Mouse (Mus musculus) layer of hippocampus, adult 6 months (tissue): Measurements from ENCODE around the gene Gdf15. TPM values are rescaled to one million over a fixed set of nuclear protein-coding genes. Genes with fewer than 3 reads are reported as not detected.

ENCODE experiments used
- long read RNA-seq, 2 experiments: library from polyadenylated mRNA; unstranded; transcript quantifications; one replicate each; pipeline ENCODE4 v2.0.0; 2019 to 2020
- polyA plus RNA-seq: library from polyadenylated mRNA; unstranded; fragments of <200 nt; fragmentation: Nextera tagmentation; gene quantifications from 2 replicates; pipeline ENCODE4 v1.2.3, GENCODE M21; 2021

Gdf15 gene
- polyA plus RNA-seq: 0.84 TPM in 1 of 2 replicates, not detected in the other
- long read RNA-seq, experiment 1: 0 reads
- long read RNA-seq, experiment 2: 0 reads

DNA sequence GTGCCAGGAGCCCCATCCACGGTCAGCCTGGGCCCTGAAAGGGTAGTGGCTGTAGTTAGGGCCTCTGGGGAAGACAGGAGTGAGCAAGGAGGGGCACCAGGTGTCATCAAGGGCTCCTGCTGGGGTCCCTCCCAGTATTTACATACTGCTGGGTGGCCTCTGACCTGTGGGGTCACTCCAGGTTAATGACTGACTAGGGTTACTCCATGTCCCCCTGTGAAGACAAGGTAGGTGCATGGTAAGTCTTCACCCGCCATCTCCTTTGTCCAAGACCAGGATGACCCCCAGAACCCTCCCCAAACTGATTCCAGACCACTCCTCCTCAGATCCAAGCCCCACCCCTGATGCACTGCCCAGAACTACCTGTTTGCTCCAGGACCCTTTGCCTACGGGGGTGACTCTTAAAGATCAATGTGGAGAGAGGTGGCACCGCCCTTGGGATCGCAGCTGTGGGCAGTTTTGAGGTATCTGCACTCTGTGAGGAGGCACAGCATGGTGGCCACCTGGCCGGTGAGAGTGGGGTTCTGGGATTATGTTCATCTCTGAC lies at the start of gene Gdf15:
Gdf15 (minus strand) TSS at position 111 of the 547 bp plus-strand sequence.

DNA sequence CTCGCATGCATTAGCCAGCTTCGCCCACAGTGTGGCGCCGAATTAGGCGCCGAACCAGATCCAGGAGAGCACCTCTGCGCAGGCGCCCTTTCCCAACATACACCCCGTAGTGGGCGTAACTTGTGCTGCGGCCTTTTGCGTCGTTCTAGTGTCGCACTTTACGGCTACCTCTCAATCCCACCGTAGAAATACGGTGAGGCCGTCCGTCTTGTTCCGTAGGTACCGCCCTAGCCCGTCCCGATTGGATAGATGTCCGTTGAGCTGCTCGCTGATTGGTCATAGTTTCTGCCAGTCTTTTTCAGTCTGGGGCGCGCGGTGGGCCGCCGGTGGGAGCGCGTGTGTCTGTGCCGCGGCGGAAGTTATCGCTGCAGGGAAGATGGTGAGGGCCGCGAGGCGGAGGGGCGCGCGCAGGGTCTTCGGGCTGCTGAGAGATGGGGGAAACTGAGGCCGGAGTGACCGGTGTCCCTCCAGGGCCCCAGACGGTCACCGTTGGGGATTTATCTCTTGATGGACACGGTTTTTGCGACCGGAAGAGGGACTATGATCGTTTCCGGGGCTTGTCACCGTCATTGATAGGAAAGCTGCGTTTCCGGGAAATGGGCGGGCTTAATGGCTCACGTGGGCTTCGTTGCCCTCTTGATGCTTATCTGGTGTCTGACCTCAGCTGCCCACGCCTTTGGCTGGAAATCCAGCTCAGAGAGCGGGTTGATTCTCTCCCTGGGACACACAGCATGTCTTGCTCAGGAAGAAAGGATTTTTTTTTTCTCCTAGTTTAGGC lies 41.0 kb upstream of the Gdf15 start, which contains the start of gene Lsm4:
Lsm4 (plus strand) TSS at position 170 of the 778 bp plus-strand sequence.

DNA sequence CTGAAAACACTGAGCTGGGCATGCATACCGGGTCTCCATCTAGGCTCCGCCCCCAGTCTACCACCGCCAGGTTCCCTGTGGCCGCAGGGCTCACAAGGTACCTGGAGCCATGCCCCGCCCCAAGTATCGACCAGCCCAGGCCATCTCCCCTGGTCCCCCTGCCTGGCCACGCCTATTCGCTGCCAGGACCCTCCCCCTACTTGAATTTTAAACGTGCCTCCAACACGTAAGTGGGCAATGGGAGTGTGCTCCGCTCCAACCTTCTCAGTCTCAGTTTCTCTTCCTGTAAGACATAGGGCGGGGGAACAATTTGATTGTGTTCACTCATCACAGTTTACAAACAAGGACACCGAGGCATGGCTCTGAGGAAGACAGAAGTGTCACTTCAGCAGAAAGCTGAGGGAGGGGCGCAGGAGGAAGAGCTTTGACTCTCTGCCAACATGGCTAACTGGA lies 28.0 kb upstream of the Gdf15 start, which contains the start of gene Pgpep1:
Pgpep1 (minus strand) TSS at position 116 of the 453 bp plus-strand sequence.

DNA sequence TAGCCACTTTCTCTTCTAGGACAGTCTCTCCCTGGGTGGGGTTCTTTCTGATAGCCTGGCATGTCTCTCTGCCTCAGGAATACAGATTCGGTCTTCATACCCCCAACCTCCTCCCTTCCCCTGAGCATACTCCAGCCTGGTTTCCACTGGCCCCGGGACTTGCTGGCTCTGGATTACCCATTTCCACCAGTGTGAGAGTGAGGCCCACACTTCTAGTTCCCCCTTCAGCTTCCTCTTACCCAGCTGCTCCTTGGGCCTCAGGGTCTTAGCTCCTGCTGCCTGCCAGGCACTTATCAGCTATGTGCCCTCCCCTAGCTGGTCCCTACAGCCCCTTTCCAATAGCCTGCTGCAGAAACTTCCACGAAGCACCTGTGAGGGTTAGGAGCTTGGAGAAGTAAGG lies 16.4 kb downstream of the Gdf15 start, which contains the start of gene Lrrc25:
Lrrc25 (plus strand) TSS at position 262 of the 400 bp plus-strand sequence.

DNA sequence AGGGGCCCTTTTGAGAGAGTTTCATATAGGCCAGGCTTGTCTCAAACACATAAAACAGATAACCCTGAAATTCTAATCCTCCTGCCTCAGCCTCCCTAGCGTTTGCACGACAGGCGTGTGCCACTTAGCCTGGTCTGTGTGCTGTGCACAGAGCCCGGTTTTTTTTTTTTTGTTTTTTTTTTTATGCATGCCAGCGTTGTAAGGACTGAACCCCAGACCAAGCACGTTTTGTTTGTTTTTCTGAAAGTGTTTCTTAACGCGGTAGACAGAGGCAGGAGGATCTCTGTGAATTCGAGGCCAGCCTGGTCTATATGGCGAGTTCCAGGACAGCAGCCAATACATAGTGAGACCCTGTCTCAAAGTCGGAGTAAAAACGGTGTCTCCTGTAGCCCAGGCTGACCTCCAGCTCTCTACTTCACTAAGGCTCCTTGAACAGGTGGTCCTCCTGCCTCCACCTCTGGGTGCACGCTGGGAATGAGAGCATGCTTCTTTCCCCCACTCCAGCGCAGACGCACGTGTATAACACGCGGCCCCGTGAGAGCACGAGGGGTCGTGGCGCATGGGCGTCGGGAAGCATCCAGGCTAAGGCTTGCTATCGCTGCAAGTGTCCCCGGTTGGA lies 23.4 kb downstream of the Gdf15 start, which contains the start of gene Ssbp4:
Ssbp4 (minus strand) TSS at position 124 of the 619 bp plus-strand sequence.

DNA sequence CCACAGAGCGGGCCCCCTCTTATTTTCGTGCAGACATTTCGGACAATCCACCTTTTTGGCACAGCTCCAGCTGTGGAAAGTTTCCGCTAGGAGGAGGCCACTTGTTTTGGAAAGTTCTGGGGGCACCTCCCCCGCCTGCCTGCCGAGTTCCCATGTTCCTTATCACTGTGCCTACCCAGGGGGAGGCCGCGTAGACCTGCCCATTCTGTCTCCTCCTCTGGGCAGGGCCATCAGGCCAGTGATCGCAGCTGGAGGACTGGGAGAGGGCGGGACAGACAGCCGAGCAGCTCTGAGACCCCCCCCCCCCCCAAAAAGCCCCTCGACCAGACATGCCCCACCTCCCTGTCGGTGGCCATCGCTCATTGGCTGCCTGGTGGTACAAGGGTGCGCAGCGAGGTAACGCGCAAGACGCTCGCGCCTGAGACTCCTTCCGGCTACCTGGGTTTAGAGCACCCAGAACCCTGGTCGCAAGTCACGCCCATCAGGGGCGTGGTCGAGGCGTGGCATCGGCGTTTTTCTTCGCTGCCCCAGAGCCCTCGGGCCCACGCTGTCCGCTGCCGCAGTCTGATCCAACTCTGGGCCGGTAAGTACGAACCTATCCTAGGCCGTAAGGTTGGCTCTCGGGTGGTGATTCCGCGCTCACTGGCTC lies 38.2 kb downstream of the Gdf15 start, which contains the start of gene Isyna1:
Isyna1 (plus strand) TSS at position 413 of the 649 bp plus-strand sequence.

Other genes with a start within 250 kb of the Gdf15 start
- gene Crtc1, start 192.9 kb downstream of the Gdf15 start, polyA plus RNA-seq: 113 and 155 TPM in 2 replicates
- 38.9 and 40.2 TPM in 2 replicates for gene Klhl26, start 155.5 kb downstream of the Gdf15 start, polyA plus RNA-seq
- 591 and 736 TPM in 2 replicates for gene Tmem59l, start 145.1 kb downstream of the Gdf15 start, polyA plus RNA-seq
- gene Crlf1, start 139.3 kb downstream of the Gdf15 start, polyA plus RNA-seq: 9.9 and 12.1 TPM in 2 replicates
- gene Rex1bd, start 125.7 kb downstream of the Gdf15 start, polyA plus RNA-seq: 265 and 282 TPM in 2 replicates
- gene Uba52, start 121.7 kb downstream of the Gdf15 start, polyA plus RNA-seq: 5,013 and 5,525 TPM in 2 replicates
- 325 and 337 TPM in 2 replicates for gene Fkbp8, start 104.7 kb downstream of the Gdf15 start, polyA plus RNA-seq
- 62.6 and 69.8 TPM in 2 replicates for gene Kxd1, start 104.5 kb downstream of the Gdf15 start, polyA plus RNA-seq
- gene Ell, start 93.0 kb downstream of the Gdf15 start, polyA plus RNA-seq: 5.2 and 5.7 TPM in 2 replicates
- 35.8 and 42.8 TPM in 2 replicates for gene Isyna1, start 38.1 kb downstream of the Gdf15 start, polyA plus RNA-seq
- gene Ssbp4, start 23.6 kb downstream of the Gdf15 start, polyA plus RNA-seq: 134 and 161 TPM in 2 replicates
- 0.85 and 1.1 TPM in 2 replicates for gene Lrrc25, start 16.3 kb downstream of the Gdf15 start, polyA plus RNA-seq
- gene Pgpep1, start 27.9 kb upstream of the Gdf15 start, polyA plus RNA-seq: 16.0 and 19.4 TPM in 2 replicates
- gene Lsm4, start 40.8 kb upstream of the Gdf15 start, polyA plus RNA-seq: 247 and 266 TPM in 2 replicates
- gene Jund, start 66.5 kb upstream of the Gdf15 start, polyA plus RNA-seq: 6.2 and 8.7 TPM in 2 replicates
- gene Iqcn, start 71.0 kb upstream of the Gdf15 start, polyA plus RNA-seq: 0.05 TPM in 1 of 2 replicates, not detected in the other
- not detected in 2 replicates for gene Gm3336, start 86.1 kb upstream of the Gdf15 start, polyA plus RNA-seq
- gene Pde4c, start 91.3 kb upstream of the Gdf15 start, polyA plus RNA-seq: 0.05 and 0.30 TPM in 2 replicates
- gene Rab3a, start 122.2 kb upstream of the Gdf15 start, polyA plus RNA-seq: 868 and 977 TPM in 2 replicates
- gene Mpv17l2, start 128.5 kb upstream of the Gdf15 start, polyA plus RNA-seq: 115 and 124 TPM in 2 replicates
- gene Pik3r2, start 144.3 kb upstream of the Gdf15 start, polyA plus RNA-seq: 97.6 and 107 TPM in 2 replicates
- gene Mast3, start 172.6 kb upstream of the Gdf15 start, polyA plus RNA-seq: 109 and 146 TPM in 2 replicates
- gene Il12rb1, start 176.0 kb upstream of the Gdf15 start, polyA plus RNA-seq: 0.10 and 0.21 TPM in 2 replicates
- gene Arrdc2, start 207.3 kb upstream of the Gdf15 start, polyA plus RNA-seq: 8.8 and 12.2 TPM in 2 replicates
- 8.6 and 9.3 TPM in 2 replicates for gene Kcnn1, start 230.8 kb upstream of the Gdf15 start, polyA plus RNA-seq
- gene Ccdc124, start 241.5 kb upstream of the Gdf15 start, polyA plus RNA-seq: 128 and 139 TPM in 2 replicates